Mouse (Mus musculus): ENCODE measurements around the gene Mgat4a. TPM values are rescaled to one million over a fixed set of nuclear protein-coding genes. Genes with fewer than 3 reads are reported as not detected.

Gene Mgat4a
- total RNA-seq, 2 experiments from 2014 or later = 5.1 to 8.5 TPM

- intact Hi-C loops (cut with DNase I; ENCODE audit: low total_unique reads) = loop anchor here (10.0 kb wide), 1 partner anchor 160 kb away; no protein-coding TSS in a partner anchor
- DNase-seq = no peak
Observed at GRCm38 (mm10) chr1:37474634-37475190, 66.1 kb downstream of the Mgat4a start.

- no peak for DNase-seq
- intact Hi-C loops (cut with DNase I; ENCODE audit: low total_unique reads) = loop anchor here (10.0 kb wide), 1 partner anchor 161 kb away; no protein-coding TSS in a partner anchor
Observed at GRCm38 (mm10) chr1:37474046-37474445, 66.8 kb downstream of the Mgat4a start.

- intact Hi-C loops (cut with DNase I; ENCODE audit: low total_unique reads) = loop anchor here (10.0 kb wide), 1 partner anchor 162 kb away; no protein-coding TSS in a partner anchor
- no peak for DNase-seq
Observed at GRCm38 (mm10) chr1:37473251-37473650, 67.6 kb downstream of the Mgat4a start.

- intact Hi-C loops (cut with DNase I; ENCODE audit: low total_unique reads) = loop anchor here (10.0 kb wide), 1 partner anchor 163 kb away; no protein-coding TSS in a partner anchor
- no peak for DNase-seq
Observed at GRCm38 (mm10) chr1:37471179-37472148, 69.4 kb downstream of the Mgat4a start.

- intact Hi-C loops (cut with DNase I; ENCODE audit: low total_unique reads) = no loop called here
- no peak for DNase-seq
Observed at GRCm38 (mm10) chr1:37469007-37469406, 71.8 kb downstream of the Mgat4a start.

GRCm38 (mm10) chr1:37467806-37468205, 73.0 kb downstream of the Mgat4a start:
- DNase-seq = no peak
- intact Hi-C loops (cut with DNase I; ENCODE audit: low total_unique reads) = no loop called here

- DNase-seq = no peak
- intact Hi-C loops (cut with DNase I; ENCODE audit: low total_unique reads) = no loop called here
Observed at GRCm38 (mm10) chr1:37466322-37466995, 74.4 kb downstream of the Mgat4a start.

- no peak for DNase-seq
- intact Hi-C loops (cut with DNase I; ENCODE audit: low total_unique reads) = no loop called here
Observed at GRCm38 (mm10) chr1:37464878-37465452, 75.9 kb downstream of the Mgat4a start.

GRCm38 (mm10) chr1:37457546-37457945, 83.3 kb downstream of the Mgat4a start:
- DNase-seq = no peak
- intact Hi-C loops (cut with DNase I; ENCODE audit: low total_unique reads) = no loop called here

GRCm38 (mm10) chr1:37451270-37451669, 89.5 kb downstream of the Mgat4a start:
- no peak for DNase-seq
- intact Hi-C loops (cut with DNase I; ENCODE audit: low total_unique reads) = no loop called here

- DNase-seq = peak; percentile 60
- intact Hi-C loops (cut with DNase I; ENCODE audit: low total_unique reads) = loop anchor here (10.0 kb wide), 1 partner anchor 186 kb away; no protein-coding TSS in a partner anchor
Observed at GRCm38 (mm10) chr1:37448361-37449095, 92.3 kb downstream of the Mgat4a start.

- intact Hi-C loops (cut with DNase I; ENCODE audit: low total_unique reads) = loop anchor here (10.0 kb wide), 1 partner anchor 192 kb away; no protein-coding TSS in a partner anchor
- DNase-seq = no peak
Observed at GRCm38 (mm10) chr1:37442848-37443835, 97.7 kb downstream of the Mgat4a start.

- no peak for DNase-seq
- intact Hi-C loops (cut with DNase I; ENCODE audit: low total_unique reads) = no loop called here
Observed at GRCm38 (mm10) chr1:37436419-37436818, 104.4 kb downstream of the Mgat4a start.

GRCm38 (mm10) chr1:37430297-37430840, 110.4 kb downstream of the Mgat4a start:
- intact Hi-C loops (cut with DNase I; ENCODE audit: low total_unique reads) = no loop called here
- DNase-seq = no peak

- intact Hi-C loops (cut with DNase I; ENCODE audit: low total_unique reads) = no loop called here
- peak; percentile 95 for DNase-seq
Observed at GRCm38 (mm10) chr1:37429366-37430296, 111.2 kb downstream of the Mgat4a start, which contains the start of the genes Coa5 and Unc50. Gene Coa5 (minus strand): TSS chr1:37430103. Gene Unc50 (plus strand): TSS chr1:37430139.

- no peak for DNase-seq
- intact Hi-C loops (cut with DNase I; ENCODE audit: low total_unique reads) = no loop called here
Observed at GRCm38 (mm10) chr1:37428911-37429310, 111.9 kb downstream of the Mgat4a start.
